Mouse (Mus musculus): ENCODE results near the gene Znrf4. TPM values are rescaled to one million over a fixed set of nuclear protein-coding genes. Genes with fewer than 3 reads are reported as not detected.

The Znrf4 gene
- polyA plus RNA-seq, 1 experiment from 2014 or later = not detected

- Histone ChIP-seq H3K4me2 (replicated peaks) (no peak overlapping the region), H3K4me1 (replicated peaks) (peaks cover 15% of the 10 kb centered on the region), H3K27me3 (replicated peaks) (peaks cover 30% of the 10 kb centered on the region), H3K36me3 (no peaks in the 10 kb centered on the region), H3K9ac (no peak overlapping the region), H3K27ac (no peak overlapping the region), H3K9me3 (no peaks in the 10 kb centered on the region), H3K4me3 (replicated peaks) (no peak overlapping the region)
- peak; percentile 80 for ATAC-seq
- WGBS = 14% methylated on average over 13 of the region's 13 CpGs
Observed at GRCm38 (mm10) chr17:56515690-56516410, 3.6 kb upstream of the Znrf4 start.

- no peak overlapping the region for H3K27ac ChIP-seq
- H3K4me2 ChIP-seq (replicated peaks) = no peak overlapping the region
- 51% methylated on average over 12 of the region's 12 CpGs for WGBS
- peaks cover 40% of the 10 kb centered on the region for H3K27me3 ChIP-seq (replicated peaks)
- ATAC-seq = no peak
- no peaks in the 10 kb centered on the region for H3K9me3 ChIP-seq
- peaks cover 23% of the 10 kb centered on the region for H3K4me1 ChIP-seq (replicated peaks)
- no peak overlapping the region for H3K9ac ChIP-seq
- no peaks in the 10 kb centered on the region for H3K36me3 ChIP-seq
- no peak overlapping the region for H3K4me3 ChIP-seq (replicated peaks)
Observed at GRCm38 (mm10) chr17:56514916-56515315, 2.7 kb upstream of the Znrf4 start.

GRCm38 (mm10) chr17:56514330-56514729, 2.1 kb upstream of the Znrf4 start:
- H3K4me2 ChIP-seq (replicated peaks) = no peak overlapping the region
- H3K4me3 ChIP-seq (replicated peaks) = no peak overlapping the region
- peaks cover 23% of the 10 kb centered on the region for H3K4me1 ChIP-seq (replicated peaks)
- H3K9me3 ChIP-seq = no peaks in the 10 kb centered on the region
- peaks cover 44% of the 10 kb centered on the region for H3K27me3 ChIP-seq (replicated peaks)
- ATAC-seq = no peak
- no peaks in the 10 kb centered on the region for H3K36me3 ChIP-seq
- H3K9ac ChIP-seq = no peak overlapping the region
- no peak overlapping the region for H3K27ac ChIP-seq

GRCm38 (mm10) chr17:56511707-56512090, 532 bp downstream of the Znrf4 start:
- no peak overlapping the region for H3K9ac ChIP-seq

GRCm38 (mm10) chr17:56510970-56511706, 1.1 kb downstream of the Znrf4 start:
- Histone ChIP-seq H3K27me3 (replicated peaks) (peaks cover 47% of the 10 kb centered on the region), H3K27ac (no peak overlapping the region), H3K4me2 (replicated peaks) (peak overlapping the region; percentile 57), H3K36me3 (no peaks in the 10 kb centered on the region), H3K4me1 (replicated peaks) (peaks cover 25% of the 10 kb centered on the region), H3K9me3 (no peaks in the 10 kb centered on the region), H3K4me3 (replicated peaks) (peak overlapping the region; percentile 27), H3K9ac (no peak overlapping the region)
- ATAC-seq = no peak
- WGBS = 6% methylated on average over 60 of the region's 60 CpGs

More at GRCm38 (mm10) chr17:56511707-56512090, 532 bp downstream of the Znrf4 start:
- Histone ChIP-seq H3K27ac (no peak overlapping the region), H3K4me3 (replicated peaks) (peak overlapping the region; percentile 27), H3K9me3 (no peaks in the 10 kb centered on the region), H3K4me1 (replicated peaks) (peaks cover 25% of the 10 kb centered on the region), H3K4me2 (replicated peaks) (peak overlapping the region; percentile 57), H3K27me3 (replicated peaks) (peaks cover 47% of the 10 kb centered on the region), H3K36me3 (no peaks in the 10 kb centered on the region)
- WGBS = 18% methylated on average over 29 of the region's 29 CpGs
- no peak for ATAC-seq

GRCm38 (mm10) chr17:56510473-56510969, 1.7 kb downstream of the Znrf4 start:
- Histone ChIP-seq H3K36me3 (no peaks in the 10 kb centered on the region), H3K4me3 (replicated peaks) (peak overlapping the region; percentile 27; the same call in 1 of the 2 replicates), H3K27ac (no peak overlapping the region), H3K4me1 (replicated peaks) (peaks cover 21% of the 10 kb centered on the region), H3K9ac (no peak overlapping the region), H3K4me2 (replicated peaks) (peak overlapping the region; percentile 57), H3K27me3 (replicated peaks) (peaks cover 47% of the 10 kb centered on the region), H3K9me3 (no peaks in the 10 kb centered on the region)
- ATAC-seq = no peak
- WGBS = 27% methylated on average over 27 of the region's 27 CpGs

- ATAC-seq = no peak
- 7% methylated on average over 33 of the region's 37 CpGs for WGBS
- Histone ChIP-seq H3K27me3 (replicated peaks) (peaks cover 47% of the 10 kb centered on the region), H3K36me3 (no peaks in the 10 kb centered on the region), H3K4me3 (replicated peaks) (no peak overlapping the region), H3K27ac (no peak overlapping the region), H3K9ac (no peak overlapping the region), H3K4me1 (replicated peaks) (peaks cover 20% of the 10 kb centered on the region), H3K9me3 (no peaks in the 10 kb centered on the region), H3K4me2 (replicated peaks) (peak overlapping the region; percentile 33)
Observed at GRCm38 (mm10) chr17:56509707-56510472, 2.3 kb downstream of the Znrf4 start.

- Histone ChIP-seq H3K27me3 (replicated peaks) (peaks cover 46% of the 10 kb centered on the region), H3K4me3 (replicated peaks) (no peak overlapping the region), H3K27ac (no peak overlapping the region), H3K9ac (no peak overlapping the region), H3K4me1 (replicated peaks) (peaks cover 20% of the 10 kb centered on the region), H3K4me2 (replicated peaks) (peak overlapping the region; percentile 33; the same call in 1 of the 2 replicates), H3K36me3 (no peaks in the 10 kb centered on the region), H3K9me3 (no peaks in the 10 kb centered on the region)
- no peak for ATAC-seq
- WGBS = 45% methylated on average over 10 of the region's 10 CpGs
Observed at GRCm38 (mm10) chr17:56509021-56509640, 3.1 kb downstream of the Znrf4 start.

GRCm38 (mm10) chr17:56507161-56508068, 4.8 kb downstream of the Znrf4 start:
- Histone ChIP-seq H3K27ac (peak overlapping the region; percentile 84), H3K9me3 (no peaks in the 10 kb centered on the region), H3K27me3 (replicated peaks) (peaks cover 32% of the 10 kb centered on the region), H3K9ac (peak overlapping the region; percentile 65), H3K36me3 (no peaks in the 10 kb centered on the region), H3K4me3 (replicated peaks) (peak overlapping the region; percentile 49), H3K4me1 (replicated peaks) (peaks cover 20% of the 10 kb centered on the region), H3K4me2 (replicated peaks) (peak overlapping the region; percentile 81)
- under 1% methylated on average over 42 of the region's 42 CpGs for WGBS
- peak; percentile 97 for ATAC-seq

GRCm38 (mm10) chr17:56506417-56507065, 5.7 kb downstream of the Znrf4 start:
- H3K36me3 ChIP-seq = no peaks in the 10 kb centered on the region
- WGBS = 57% methylated on average over 15 of the region's 15 CpGs
- no peak for ATAC-seq
- peaks cover 24% of the 10 kb centered on the region for H3K27me3 ChIP-seq (replicated peaks)
- H3K9ac ChIP-seq = peak overlapping the region; percentile 65
- H3K4me3 ChIP-seq (replicated peaks) = peak overlapping the region; percentile 49
- H3K9me3 ChIP-seq = no peaks in the 10 kb centered on the region
- peaks cover 17% of the 10 kb centered on the region for H3K4me1 ChIP-seq (replicated peaks)
- peak overlapping the region; percentile 81 for H3K4me2 ChIP-seq (replicated peaks)
- peak overlapping the region; percentile 84 for H3K27ac ChIP-seq

GRCm38 (mm10) chr17:56505401-56505800, 6.8 kb downstream of the Znrf4 start:
- Histone ChIP-seq H3K27ac (no peak overlapping the region), H3K4me3 (replicated peaks) (no peak overlapping the region), H3K36me3 (no peaks in the 10 kb centered on the region), H3K4me2 (replicated peaks) (no peak overlapping the region), H3K9me3 (no peaks in the 10 kb centered on the region), H3K4me1 (replicated peaks) (peaks cover 7% of the 10 kb centered on the region), H3K9ac (no peak overlapping the region), H3K27me3 (replicated peaks) (peaks cover 12% of the 10 kb centered on the region)
- 80% methylated on average over 10 of the region's 10 CpGs for WGBS
- no peak for ATAC-seq
